Mouse (Mus musculus): ENCODE data around the gene Plppr1. TPM values are rescaled to one million over a fixed set of nuclear protein-coding genes. Genes with fewer than 3 reads are reported as not detected.

The Plppr1 gene
- polyA plus RNA-seq, 1 experiment, result not detected

DNA sequence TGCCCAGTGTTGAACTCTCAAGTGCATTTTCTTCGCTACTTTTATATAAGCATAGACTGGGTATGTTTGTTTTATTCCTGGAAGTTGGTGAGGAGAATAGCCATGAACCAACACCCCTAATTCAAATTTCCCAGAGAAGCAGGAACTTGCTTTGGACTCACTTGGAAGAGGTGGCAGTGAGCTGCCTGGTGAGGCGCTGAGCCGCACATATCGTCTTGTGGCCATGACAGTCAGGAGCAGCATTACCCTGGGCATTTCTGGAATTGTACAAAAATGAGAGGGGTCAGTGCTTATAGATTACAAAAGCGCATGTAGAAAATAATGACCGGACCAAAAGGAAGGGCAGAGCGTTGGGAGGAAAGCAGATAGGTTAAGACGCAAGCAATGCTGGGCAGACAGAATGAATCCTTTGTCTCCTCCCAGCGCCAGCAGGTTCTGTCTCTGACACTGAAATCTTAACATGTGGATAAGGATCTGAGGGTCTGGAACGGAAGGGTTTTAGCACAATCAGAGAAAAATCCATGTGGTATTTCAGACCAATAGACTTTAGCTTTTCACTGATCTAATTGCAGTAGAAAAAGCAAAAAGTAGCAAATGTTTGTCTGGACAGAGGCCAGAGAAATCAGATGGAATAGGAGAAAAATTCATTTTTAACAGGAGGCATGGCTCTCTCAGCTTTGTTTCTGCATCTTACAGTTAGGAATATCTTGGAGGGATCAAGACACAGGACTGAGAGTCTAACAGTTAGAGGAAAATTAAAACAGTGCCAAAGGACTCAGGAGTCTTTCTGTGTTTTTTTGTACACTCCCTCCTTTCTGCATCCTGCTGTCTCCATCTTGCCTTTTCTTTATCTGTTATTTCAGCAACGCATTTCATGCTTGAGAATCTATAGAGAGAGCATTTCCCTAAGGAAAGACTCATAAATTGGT is 153.8 kb downstream of the Plppr1 start:
- Histone ChIP-seq H3K79me2 (ENCODE audit: control insufficient read depth, insufficient read depth) (no peaks in the 10 kb centered on the region), H3ac (ENCODE audit: control insufficient read depth, insufficient read length, low read depth) (no peak overlapping the region), H3K4me3 (ENCODE audit: insufficient read depth, poor library complexity, severe bottlenecking) (no peak overlapping the region), H3K79me3 (ENCODE audit: low read depth) (no peaks in the 10 kb centered on the region), H3K27me3 (ENCODE audit: control insufficient read depth, insufficient read depth, insufficient read length) (no peaks in the 10 kb centered on the region), H3K36me3 (ENCODE audit: control insufficient read depth, insufficient read depth) (no peaks in the 10 kb centered on the region)
- TF ChIP-seq CTCF (IDR thresholded peaks at IDR 0.05; ENCODE audit: control insufficient read depth, insufficient read depth, insufficient read length), result no peak
- no peak for TF ChIP-seq CEBPB (IDR thresholded peaks at IDR 0.05; ENCODE audit: low read depth)
- TF ChIP-seq MYOD1 (IDR thresholded peaks at IDR 0.05; ENCODE audit: control insufficient read depth, insufficient read length, low read depth), result no peak
- no peak for TF ChIP-seq USF1 (IDR thresholded peaks at IDR 0.05; ENCODE audit: low read depth)
- TF ChIP-seq MAX (IDR thresholded peaks at IDR 0.05), result no peak
- TF ChIP-seq MYOG (IDR thresholded peaks at IDR 0.05; ENCODE audit: control insufficient read depth, extremely low read depth, insufficient read length), result no peak
- TF ChIP-seq FOSL1 (IDR thresholded peaks at IDR 0.05; ENCODE audit: insufficient read depth, low read length, poor library complexity, severe bottlenecking), result no peak

DNA sequence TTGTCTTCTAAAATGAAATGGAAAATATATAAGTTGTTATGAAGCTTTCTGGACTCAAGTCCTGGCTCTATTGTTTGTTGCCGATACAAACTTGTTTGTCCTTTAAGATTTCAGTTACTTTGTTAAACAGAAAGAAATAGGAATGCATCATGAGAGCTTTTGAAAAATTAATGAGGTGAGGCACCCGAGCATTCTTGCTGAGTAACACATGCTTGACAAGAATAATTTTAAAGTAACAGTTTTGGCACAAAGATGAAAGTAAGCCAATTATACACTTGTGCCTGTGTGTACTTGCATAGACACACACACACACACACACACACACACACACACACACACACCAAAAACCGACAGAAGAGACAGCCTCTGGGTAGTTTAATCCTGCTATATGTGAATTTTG is 155.3 kb downstream of the Plppr1 start:
- TF ChIP-seq MYOG (IDR thresholded peaks at IDR 0.05; ENCODE audit: control insufficient read depth, extremely low read depth, insufficient read length), result no peak
- no peak for TF ChIP-seq USF1 (IDR thresholded peaks at IDR 0.05; ENCODE audit: low read depth)
- no peak for TF ChIP-seq MAX (IDR thresholded peaks at IDR 0.05)
- no peak for TF ChIP-seq CTCF (IDR thresholded peaks at IDR 0.05; ENCODE audit: control insufficient read depth, insufficient read depth, insufficient read length)
- TF ChIP-seq MYOD1 (IDR thresholded peaks at IDR 0.05; ENCODE audit: control insufficient read depth, insufficient read length, low read depth), result no peak
- no peak for TF ChIP-seq FOSL1 (IDR thresholded peaks at IDR 0.05; ENCODE audit: insufficient read depth, low read length, poor library complexity, severe bottlenecking)
- TF ChIP-seq CEBPB (IDR thresholded peaks at IDR 0.05; ENCODE audit: low read depth), result no peak
- no peak overlapping the region for H3K4me3 ChIP-seq (ENCODE audit: insufficient read depth, poor library complexity, severe bottlenecking)
- no peak overlapping the region for H3ac ChIP-seq (ENCODE audit: control insufficient read depth, insufficient read length, low read depth)
- H3K36me3 ChIP-seq (ENCODE audit: control insufficient read depth, insufficient read depth), result no peaks in the 10 kb centered on the region
- no peaks in the 10 kb centered on the region for H3K27me3 ChIP-seq (ENCODE audit: control insufficient read depth, insufficient read depth, insufficient read length)
- no peaks in the 10 kb centered on the region for H3K79me2 ChIP-seq (ENCODE audit: control insufficient read depth, insufficient read depth)
- no peaks in the 10 kb centered on the region for H3K79me3 ChIP-seq (ENCODE audit: low read depth)

DNA sequence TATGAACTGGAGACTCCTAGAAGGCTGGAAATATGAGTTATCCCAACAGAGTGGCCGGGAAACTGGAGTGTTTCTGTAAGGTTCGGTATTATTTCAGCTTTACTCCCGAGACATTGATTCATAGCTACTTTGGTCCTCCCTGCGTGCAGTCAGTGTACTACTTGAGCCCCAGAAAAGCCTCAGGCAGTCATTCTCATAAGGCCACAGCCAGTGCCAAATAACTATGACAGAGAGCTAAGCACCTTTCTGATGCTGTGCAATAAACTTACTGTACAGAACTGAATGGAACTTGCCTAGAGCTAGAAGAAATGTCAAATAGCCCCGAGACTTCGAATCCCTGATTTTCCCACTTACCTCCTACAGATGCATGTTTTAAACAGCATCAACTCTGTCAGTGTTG is 164.4 kb downstream of the Plppr1 start:
- no peak overlapping the region for H3K4me3 ChIP-seq (ENCODE audit: insufficient read depth, poor library complexity, severe bottlenecking)
- no peak for TF ChIP-seq MYOG (IDR thresholded peaks at IDR 0.05; ENCODE audit: control insufficient read depth, extremely low read depth, insufficient read length)
- no peak for TF ChIP-seq FOSL1 (IDR thresholded peaks at IDR 0.05; ENCODE audit: insufficient read depth, low read length, poor library complexity, severe bottlenecking)
- TF ChIP-seq USF1 (IDR thresholded peaks at IDR 0.05; ENCODE audit: low read depth), result no peak
- TF ChIP-seq MAX (IDR thresholded peaks at IDR 0.05), result no peak
- no peak for TF ChIP-seq CEBPB (IDR thresholded peaks at IDR 0.05; ENCODE audit: low read depth)
- TF ChIP-seq MYOD1 (IDR thresholded peaks at IDR 0.05; ENCODE audit: control insufficient read depth, insufficient read length, low read depth), result no peak
- TF ChIP-seq CTCF (IDR thresholded peaks at IDR 0.05; ENCODE audit: control insufficient read depth, insufficient read depth, insufficient read length), result no peak
- H3K27me3 ChIP-seq (ENCODE audit: control insufficient read depth, insufficient read depth, insufficient read length), result no peaks in the 10 kb centered on the region
- H3K79me3 ChIP-seq (ENCODE audit: low read depth), result no peaks in the 10 kb centered on the region
- no peaks in the 10 kb centered on the region for H3K79me2 ChIP-seq (ENCODE audit: control insufficient read depth, insufficient read depth)
- no peak overlapping the region for H3ac ChIP-seq (ENCODE audit: control insufficient read depth, insufficient read length, low read depth)
- no peaks in the 10 kb centered on the region for H3K36me3 ChIP-seq (ENCODE audit: control insufficient read depth, insufficient read depth)

DNA sequence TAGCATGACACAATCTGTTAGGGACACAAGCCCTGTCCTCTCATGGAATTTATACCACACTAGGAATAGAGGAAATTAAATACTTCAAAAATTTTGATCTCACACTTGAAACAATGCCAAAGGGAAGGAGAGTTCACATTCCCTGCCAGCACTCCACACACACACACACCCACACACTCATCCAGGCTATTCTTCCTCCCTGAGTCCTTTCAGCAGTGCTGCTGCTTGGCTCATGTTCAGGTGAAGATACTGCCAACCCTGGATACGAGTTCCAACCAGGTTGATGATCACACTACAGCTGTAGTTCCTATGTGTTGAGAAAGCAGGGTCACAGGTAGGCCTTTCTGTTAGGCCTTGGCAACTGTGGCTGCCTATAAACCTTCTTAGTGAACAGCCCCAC is 165.9 kb downstream of the Plppr1 start:
- no peaks in the 10 kb centered on the region for H3K27me3 ChIP-seq (ENCODE audit: control insufficient read depth, insufficient read depth, insufficient read length)
- H3ac ChIP-seq (ENCODE audit: control insufficient read depth, insufficient read length, low read depth), result no peak overlapping the region
- TF ChIP-seq MYOG (IDR thresholded peaks at IDR 0.05; ENCODE audit: control insufficient read depth, extremely low read depth, insufficient read length), result no peak
- no peak for TF ChIP-seq USF1 (IDR thresholded peaks at IDR 0.05; ENCODE audit: low read depth)
- TF ChIP-seq CTCF (IDR thresholded peaks at IDR 0.05; ENCODE audit: control insufficient read depth, insufficient read depth, insufficient read length), result no peak
- TF ChIP-seq FOSL1 (IDR thresholded peaks at IDR 0.05; ENCODE audit: insufficient read depth, low read length, poor library complexity, severe bottlenecking), result no peak
- no peak for TF ChIP-seq CEBPB (IDR thresholded peaks at IDR 0.05; ENCODE audit: low read depth)
- TF ChIP-seq MAX (IDR thresholded peaks at IDR 0.05), result no peak
- no peak for TF ChIP-seq MYOD1 (IDR thresholded peaks at IDR 0.05; ENCODE audit: control insufficient read depth, insufficient read length, low read depth)
- no peak overlapping the region for H3K4me3 ChIP-seq (ENCODE audit: insufficient read depth, poor library complexity, severe bottlenecking)
- H3K79me3 ChIP-seq (ENCODE audit: low read depth), result no peaks in the 10 kb centered on the region
- H3K79me2 ChIP-seq (ENCODE audit: control insufficient read depth, insufficient read depth), result no peaks in the 10 kb centered on the region
- no peaks in the 10 kb centered on the region for H3K36me3 ChIP-seq (ENCODE audit: control insufficient read depth, insufficient read depth)

DNA sequence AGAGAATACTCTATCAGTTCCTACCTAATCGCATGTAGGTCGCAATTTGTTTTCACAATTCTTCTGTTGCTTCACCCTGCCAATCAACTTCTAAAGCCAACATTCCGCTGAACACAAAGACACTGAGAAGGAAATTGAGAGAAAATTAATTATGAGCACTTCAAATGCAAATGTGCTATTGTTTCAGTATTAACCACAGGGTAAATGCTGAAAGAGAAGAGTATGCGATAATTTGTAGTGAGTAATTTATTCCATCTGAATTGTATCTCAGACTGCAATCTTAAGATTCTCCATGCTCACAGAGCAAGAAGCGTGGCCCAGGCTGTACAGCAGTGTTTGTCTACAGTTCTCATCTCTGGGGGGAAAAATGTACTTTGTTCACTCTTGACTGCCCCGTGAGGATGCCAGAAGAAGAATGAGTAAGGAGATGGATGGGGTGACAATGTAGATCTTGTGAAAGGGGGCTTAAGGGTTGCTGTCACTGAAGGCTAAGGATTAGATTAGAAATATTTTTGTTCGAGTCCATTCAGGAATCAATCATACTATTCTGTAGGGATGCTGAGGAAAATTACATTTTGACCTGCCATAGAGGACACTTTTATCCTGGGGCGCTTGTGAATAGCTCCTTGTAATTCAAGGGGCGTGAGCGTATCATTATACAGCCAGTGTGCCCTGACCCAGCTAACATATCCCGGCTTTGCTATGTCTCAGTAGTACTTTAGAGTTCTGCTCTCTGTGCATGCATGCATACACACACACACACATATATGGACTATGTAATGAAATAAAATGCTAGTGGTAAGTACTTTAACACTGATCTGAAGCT is 173.3 kb downstream of the Plppr1 start:
- TF ChIP-seq MYOD1 (IDR thresholded peaks at IDR 0.05; ENCODE audit: control insufficient read depth, insufficient read length, low read depth), result no peak
- TF ChIP-seq USF1 (IDR thresholded peaks at IDR 0.05; ENCODE audit: low read depth), result no peak
- H3K27me3 ChIP-seq (ENCODE audit: control insufficient read depth, insufficient read depth, insufficient read length), result no peaks in the 10 kb centered on the region
- no peaks in the 10 kb centered on the region for H3K79me2 ChIP-seq (ENCODE audit: control insufficient read depth, insufficient read depth)
- H3K79me3 ChIP-seq (ENCODE audit: low read depth), result no peaks in the 10 kb centered on the region
- no peak overlapping the region for H3K4me3 ChIP-seq (ENCODE audit: insufficient read depth, poor library complexity, severe bottlenecking)
- H3K36me3 ChIP-seq (ENCODE audit: control insufficient read depth, insufficient read depth), result no peaks in the 10 kb centered on the region
- no peak overlapping the region for H3ac ChIP-seq (ENCODE audit: control insufficient read depth, insufficient read length, low read depth)
